Mouse (Mus musculus) erythroblast, embryonic 14.5 days (primary cell): ENCODE results near the gene Osgin1. TPM values are rescaled to one million over a fixed set of nuclear protein-coding genes. Genes with fewer than 3 reads are reported as not detected.

Experiments used
- H3K27me3 ChIP-seq: 2 replicates; pipeline ENCODE4 v1.6.1; 2012; ENCODE audit warnings: inconsistent platforms; ENCODE audit not compliant: control insufficient read depth
- H3K36me3 ChIP-seq: 2 replicates; pipeline ENCODE4 v1.6.1; 2012; ENCODE audit warnings: mild to moderate bottlenecking, inconsistent platforms; ENCODE audit not compliant: control insufficient read depth
- H3K4me1 ChIP-seq: 2 replicates; pipeline ENCODE4 v1.6.1; 2012; ENCODE audit warnings: inconsistent platforms; ENCODE audit not compliant: control insufficient read depth
- H3K4me3 ChIP-seq: replicated peaks from 2 replicates; pipeline ENCODE3; 2012; ENCODE audit warnings: moderate library complexity, mild to moderate bottlenecking, inconsistent platforms
- H3K9me3 ChIP-seq: 2 replicates; pipeline ENCODE4 v1.6.1; 2012; ENCODE audit warnings: low read length, inconsistent platforms, mixed read lengths; ENCODE audit not compliant: control insufficient read depth
- GATA1 ChIP-seq: IDR thresholded peaks from 2 replicates; pipeline ENCODE4 v1.6.1; 2012; ENCODE audit warnings: low read length, inconsistent platforms, mixed read lengths
- TAL1 ChIP-seq: IDR thresholded peaks from 3 replicates; pipeline ENCODE4 v1.6.1; 2012; ENCODE audit warnings: low read length, inconsistent platforms, mixed read lengths
- polyA plus RNA-seq: library from polyadenylated mRNA; stranded (reverse); fragments of >175 nt; gene quantifications from 2 replicates; pipeline ENCODE4 v1.2.3, GENCODE M21; 2012

Gene Osgin1
- polyA plus RNA-seq, 1 experiment = 0.30 TPM

- Histone ChIP-seq H3K9me3 (no peaks in the 10 kb centered on the region), H3K4me1 (no peaks in the 10 kb centered on the region), H3K4me3 (no peak overlapping the region), H3K36me3 (peaks cover 20% of the 10 kb centered on the region; the same call in 1 of the 2 replicates), H3K27me3 (peaks cover 48% of the 10 kb centered on the region)
- TF ChIP-seq GATA1 (no peak), TAL1 (no peak)
Observed at GRCm38 (mm10) chr8:119446990-119447780, 13.3 kb downstream of the Osgin1 start.

- no peaks in the 10 kb centered on the region for H3K4me1 ChIP-seq
- no peaks in the 10 kb centered on the region for H3K9me3 ChIP-seq
- peaks cover 48% of the 10 kb centered on the region for H3K27me3 ChIP-seq
- H3K4me3 ChIP-seq = no peak overlapping the region
- TF ChIP-seq GATA1 (no peak), TAL1 (no peak)
- peaks cover 15% of the 10 kb centered on the region; the same call in 1 of the 2 replicates for H3K36me3 ChIP-seq
Observed at GRCm38 (mm10) chr8:119447781-119448170, 13.9 kb downstream of the Osgin1 start.

- no peaks in the 10 kb centered on the region for H3K4me1 ChIP-seq
- no peaks in the 10 kb centered on the region for H3K9me3 ChIP-seq
- TF ChIP-seq GATA1 (no peak), TAL1 (no peak)
- peaks cover 10% of the 10 kb centered on the region; the same call in 1 of the 2 replicates for H3K36me3 ChIP-seq
- no peak overlapping the region for H3K4me3 ChIP-seq
- H3K27me3 ChIP-seq = peaks cover 48% of the 10 kb centered on the region
Observed at GRCm38 (mm10) chr8:119449627-119450026, 15.7 kb downstream of the Osgin1 start.

GRCm38 (mm10) chr8:119451131-119451530, 17.2 kb downstream of the Osgin1 start:
- Histone ChIP-seq H3K4me3 (no peak overlapping the region), H3K9me3 (no peaks in the 10 kb centered on the region), H3K27me3 (peaks cover 35% of the 10 kb centered on the region), H3K36me3 (no peaks in the 10 kb centered on the region; the same call in 1 of the 2 replicates), H3K4me1 (no peaks in the 10 kb centered on the region)
- TF ChIP-seq TAL1 = no peak
- TF ChIP-seq GATA1 = no peak

GRCm38 (mm10) chr8:119452919-119453318, 19.0 kb downstream of the Osgin1 start:
- Histone ChIP-seq H3K27me3 (peaks cover 18% of the 10 kb centered on the region), H3K4me3 (no peak overlapping the region), H3K4me1 (no peaks in the 10 kb centered on the region), H3K36me3 (no peaks in the 10 kb centered on the region), H3K9me3 (no peaks in the 10 kb centered on the region)
- TF ChIP-seq GATA1 (no peak), TAL1 (no peak)

GRCm38 (mm10) chr8:119456045-119456444, 22.1 kb downstream of the Osgin1 start:
- Histone ChIP-seq H3K36me3 (no peaks in the 10 kb centered on the region), H3K4me1 (no peaks in the 10 kb centered on the region), H3K9me3 (no peaks in the 10 kb centered on the region), H3K4me3 (no peak overlapping the region), H3K27me3 (no peaks in the 10 kb centered on the region)
- TF ChIP-seq GATA1 (no peak), TAL1 (no peak)

- Histone ChIP-seq H3K4me1 (no peaks in the 10 kb centered on the region), H3K9me3 (no peaks in the 10 kb centered on the region), H3K36me3 (no peaks in the 10 kb centered on the region), H3K27me3 (peaks cover 5% of the 10 kb centered on the region), H3K4me3 (no peak overlapping the region)
- TF ChIP-seq TAL1 (no peak), GATA1 (no peak)
Observed at GRCm38 (mm10) chr8:119459724-119460123, 25.8 kb downstream of the Osgin1 start.

- no peaks in the 10 kb centered on the region; the same call in 1 of the 2 replicates for H3K4me1 ChIP-seq
- no peak for TF ChIP-seq GATA1
- TF ChIP-seq TAL1 = no peak
- no peaks in the 10 kb centered on the region for H3K36me3 ChIP-seq
- no peak overlapping the region for H3K4me3 ChIP-seq
- no peaks in the 10 kb centered on the region for H3K9me3 ChIP-seq
- peaks cover 21% of the 10 kb centered on the region for H3K27me3 ChIP-seq
Observed at GRCm38 (mm10) chr8:119461356-119461755, 27.4 kb downstream of the Osgin1 start.

- H3K27me3 ChIP-seq = peaks cover 24% of the 10 kb centered on the region
- no peaks in the 10 kb centered on the region; the same call in 1 of the 2 replicates for H3K4me1 ChIP-seq
- no peaks in the 10 kb centered on the region for H3K9me3 ChIP-seq
- no peak overlapping the region for H3K4me3 ChIP-seq
- TF ChIP-seq TAL1 = no peak
- no peak for TF ChIP-seq GATA1
- H3K36me3 ChIP-seq = no peaks in the 10 kb centered on the region
Observed at GRCm38 (mm10) chr8:119463709-119464108, 29.8 kb downstream of the Osgin1 start.
